Mouse (Mus musculus) kidney, embryonic 15.5 days (tissue): ENCODE results near the gene Rps19. TPM values are rescaled to one million over a fixed set of nuclear protein-coding genes. Genes with fewer than 3 reads are reported as not detected.
"Not testable (repeated sequence)": the region's sequence is repeated elsewhere in the genome, so short reads cannot be mapped to it uniquely, and the experiment has no call there.

ENCODE experiments used
- ATAC-seq: fragments of 200-750 bp; cut with Nextera tagmentation; replicated peaks from 2 replicates; pipeline ENCODE4 v1.8.0; 2017; ENCODE audit warnings: moderate TSS enrichment; ENCODE audit not compliant: low FRiP score
- H3K27ac ChIP-seq: fragments of 300-500 bp; sonication (generic); 2 replicates; pipeline ENCODE4 v1.5.1; 2015; ENCODE audit warnings: mild to moderate bottlenecking, inconsistent platforms
- H3K27me3 ChIP-seq: fragments of 300-500 bp; sonication (generic); 2 replicates; pipeline ENCODE4 v1.6.1; 2015; ENCODE audit warnings: inconsistent platforms
- H3K36me3 ChIP-seq: fragments of 300-500 bp; sonication (generic); 2 replicates; pipeline ENCODE4 v1.6.1; 2015; ENCODE audit warnings: inconsistent platforms
- H3K4me1 ChIP-seq: fragments of 300-500 bp; sonication (generic); 2 replicates; pipeline ENCODE4 v1.6.1; 2015; ENCODE audit warnings: inconsistent platforms
- H3K4me2 ChIP-seq: fragments of 300-500 bp; sonication (generic); 2 replicates; pipeline ENCODE4 v1.6.1; 2015; ENCODE audit warnings: moderate library complexity, mild to moderate bottlenecking, inconsistent platforms
- H3K4me3 ChIP-seq: fragments of 300-500 bp; sonication (generic); replicated peaks from 2 replicates; pipeline ENCODE4 v1.5.1; 2015; ENCODE audit warnings: mild to moderate bottlenecking, inconsistent platforms
- H3K9ac ChIP-seq: fragments of 300-500 bp; sonication (generic); 2 replicates; pipeline ENCODE4 v1.6.1; 2015; ENCODE audit warnings: mild to moderate bottlenecking, inconsistent platforms
- H3K9me3 ChIP-seq: fragments of 300-500 bp; sonication (generic); replicated peaks from 2 replicates; pipeline ENCODE4 v1.6.1; 2016; ENCODE audit warnings: inconsistent platforms
- WGBS: fragments of 180-500 bp; shearing (Covaris S2); methylation state at CpG from one replicate; pipeline ENCODE4 v1.1.7; 2015; ENCODE audit warnings: mixed read lengths; 5-methylcytosine and 5-hydroxymethylcytosine counted together
- polyA plus RNA-seq: library from polyadenylated mRNA; unstranded; fragments of >200 nt; fragmentation: Nextera tagmentation; extraction: Ambion mirVana; gene quantifications from 2 replicates; pipeline ENCODE4 v1.2.1, GENCODE M21; 2015

Rps19 gene
- 2,383 and 2,806 TPM in 2 replicates for polyA plus RNA-seq

DNA sequence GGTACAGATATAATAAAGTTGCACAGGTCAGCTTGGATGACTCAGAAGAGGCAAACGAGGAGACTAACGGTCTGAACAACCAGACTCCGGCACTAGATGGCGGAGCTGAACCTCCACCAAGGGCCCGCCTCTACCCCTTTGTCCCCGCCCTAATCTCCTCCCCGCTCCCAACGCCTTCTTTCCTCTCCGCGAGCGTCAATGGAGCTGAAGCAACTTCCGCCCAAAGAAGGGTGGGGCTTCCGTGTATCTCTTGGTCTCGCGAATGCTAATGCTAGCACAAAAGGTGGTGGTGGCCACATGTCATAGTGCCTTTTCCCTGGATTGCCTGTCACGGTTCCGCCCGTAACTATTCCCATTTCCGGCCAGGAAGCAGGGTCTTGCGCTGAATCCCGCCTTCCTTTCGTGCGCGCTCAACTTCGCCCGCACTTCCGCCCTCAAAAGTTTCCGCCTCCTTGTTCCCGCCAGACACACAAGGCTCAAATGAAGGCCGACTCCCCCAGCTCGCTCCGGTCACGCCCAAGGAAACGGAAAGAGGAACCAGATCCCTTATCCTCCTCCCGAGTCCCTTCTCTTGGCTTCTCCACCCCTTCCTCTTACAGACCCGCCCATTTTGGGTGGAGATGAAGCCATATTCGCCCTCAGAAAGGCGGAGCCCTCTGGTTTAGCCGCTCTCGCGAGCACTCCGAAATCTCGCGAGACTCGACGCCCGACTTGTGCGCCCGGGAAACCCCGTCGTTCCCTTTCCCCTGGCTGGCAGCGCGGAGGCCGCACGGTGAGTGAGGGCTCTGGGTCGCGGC is at the start of gene Rps19:
Gene Rps19, plus strand, starts transcription at position 476 of the 797 bp plus-strand sequence.
- no peaks in the 10 kb centered on the region for H3K27me3 ChIP-seq
- ATAC-seq = peak; percentile 95
- H3K9me3 ChIP-seq = no peaks in the 10 kb centered on the region
- H3K9ac ChIP-seq = peak within 1 kb of the TSS; percentile 100
- H3K36me3 ChIP-seq = peaks cover 37% of the 10 kb centered on the region
- H3K27ac ChIP-seq = peak within 1 kb of the TSS; percentile 94
- peak within 1 kb of the TSS; percentile 70 for H3K4me2 ChIP-seq
- H3K4me1 ChIP-seq = peaks cover 50% of the 10 kb centered on the region
- H3K4me3 ChIP-seq = peak within 1 kb of the TSS; percentile 100
- under 1% methylated on average over 57 of the region's 57 CpGs for WGBS

- not testable (repeated sequence) for H3K4me3 ChIP-seq, H3K4me1 ChIP-seq, H3K36me3 ChIP-seq, H3K27ac ChIP-seq, H3K27me3 ChIP-seq, H3K9ac ChIP-seq, H3K9me3 ChIP-seq, H3K4me2 ChIP-seq
- WGBS = 53% methylated on average over 12 of the region's 13 CpGs
- ATAC-seq = 0 out of 2 replicates have a peak, but pooled peaks have one; percentile 58
Measured at GRCm38 (mm10) chr7:24838732-24839409, 45.3 kb upstream of the Rps19 start.

- Histone ChIP-seq H3K27me3 (no peaks in the 10 kb centered on the region), H3K4me2 (no peak overlapping the region), H3K36me3 (no peaks in the 10 kb centered on the region), H3K4me3 (no peak overlapping the region), H3K27ac (no peak overlapping the region), H3K4me1 (no peaks in the 10 kb centered on the region), H3K9ac (no peak overlapping the region), H3K9me3 (no peaks in the 10 kb centered on the region)
- WGBS = 84% methylated on average over 8 of the region's 8 CpGs
- ATAC-seq = no peak
Measured at GRCm38 (mm10) chr7:24839410-24839808, 44.8 kb upstream of the Rps19 start.

- no peak for ATAC-seq
- Histone ChIP-seq H3K4me2 (no peak overlapping the region), H3K27me3 (no peaks in the 10 kb centered on the region), H3K4me3 (no peak overlapping the region), H3K9me3 (no peaks in the 10 kb centered on the region), H3K27ac (no peak overlapping the region), H3K4me1 (no peaks in the 10 kb centered on the region), H3K9ac (no peak overlapping the region), H3K36me3 (no peaks in the 10 kb centered on the region)
- WGBS = 72% methylated on average over 3 of the region's 3 CpGs
Measured at GRCm38 (mm10) chr7:24840331-24840730, 43.8 kb upstream of the Rps19 start.

GRCm38 (mm10) chr7:24841009-24841408 is 43.2 kb upstream of the Rps19 start:
- Histone ChIP-seq H3K9ac (no peak overlapping the region), H3K36me3 (no peaks in the 10 kb centered on the region), H3K27me3 (no peaks in the 10 kb centered on the region), H3K4me1 (no peaks in the 10 kb centered on the region), H3K4me2 (no peak overlapping the region), H3K27ac (no peak overlapping the region), H3K9me3 (no peaks in the 10 kb centered on the region), H3K4me3 (no peak overlapping the region)
- WGBS = 67% methylated on average over 4 of the region's 4 CpGs
- ATAC-seq = no peak

- 47% methylated on average over 5 of the region's 5 CpGs for WGBS
Measured at GRCm38 (mm10) chr7:24844144-24844543, 40.0 kb upstream of the Rps19 start.

DNA sequence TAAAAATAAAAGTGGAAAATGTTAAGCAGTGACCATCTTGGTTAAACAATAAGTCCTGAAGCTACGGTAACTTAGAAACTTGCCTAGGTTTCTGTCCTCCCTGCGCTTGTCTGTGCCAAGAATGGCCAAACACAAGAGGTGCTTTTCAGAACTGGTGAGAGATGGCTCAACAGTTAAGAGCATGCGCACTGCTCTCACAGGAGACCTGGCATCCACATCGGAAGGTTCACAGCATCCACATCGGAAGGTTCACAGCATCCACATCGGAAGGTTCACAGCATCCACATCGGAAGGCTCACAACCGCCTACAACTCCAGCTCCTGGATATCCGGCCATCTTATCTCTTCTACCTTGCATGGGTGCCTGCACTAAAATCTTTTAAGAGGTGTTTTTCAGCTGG is 39.0 kb upstream of the Rps19 start:
- H3K9me3 ChIP-seq = no peaks in the 10 kb centered on the region
- ATAC-seq = no peak
- no peak overlapping the region for H3K27ac ChIP-seq
- H3K9ac ChIP-seq = no peak overlapping the region
- no peaks in the 10 kb centered on the region for H3K36me3 ChIP-seq
- H3K4me3 ChIP-seq = no peak overlapping the region
- no peak overlapping the region for H3K4me2 ChIP-seq
- H3K27me3 ChIP-seq = no peaks in the 10 kb centered on the region
- 86% methylated on average over 9 of the region's 9 CpGs for WGBS
- 0 out of 2 replicates have a peak, but pooled peaks cover 5% of the 10 kb centered on the region for H3K4me1 ChIP-seq

More at GRCm38 (mm10) chr7:24844144-24844543, 40.0 kb upstream of the Rps19 start:
- no peaks in the 10 kb centered on the region for H3K27me3 ChIP-seq
- H3K9me3 ChIP-seq = no peaks in the 10 kb centered on the region
- H3K4me1 ChIP-seq = no peaks in the 10 kb centered on the region
- no peak overlapping the region for H3K27ac ChIP-seq
- ATAC-seq = no peak
- H3K4me2 ChIP-seq = no peak overlapping the region
- H3K4me3 ChIP-seq = no peak overlapping the region
- H3K9ac ChIP-seq = no peak overlapping the region
- no peaks in the 10 kb centered on the region for H3K36me3 ChIP-seq

DNA sequence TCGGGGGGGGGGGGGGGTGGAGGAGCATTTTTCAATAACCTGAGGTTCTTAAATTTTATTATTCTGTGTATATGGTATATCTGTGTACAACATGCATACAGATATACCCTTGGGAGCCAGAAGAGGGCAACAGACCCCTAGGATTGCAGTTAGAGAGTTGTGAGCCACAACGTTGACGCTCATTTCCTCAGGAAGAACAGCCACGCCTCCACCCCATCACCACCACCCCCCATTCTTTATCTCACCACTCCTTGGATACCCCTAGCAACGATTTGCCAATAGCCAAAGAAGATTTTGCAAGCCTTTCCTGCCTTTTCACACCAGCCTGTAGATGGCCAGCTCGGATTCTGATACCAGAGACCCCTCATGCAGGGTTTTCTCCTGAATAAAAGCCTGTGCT is 38.5 kb upstream of the Rps19 start:
- no peaks in the 10 kb centered on the region for H3K36me3 ChIP-seq
- H3K9me3 ChIP-seq = no peaks in the 10 kb centered on the region
- H3K4me1 ChIP-seq = peaks cover 7% of the 10 kb centered on the region; the same call in 1 of the 2 replicates
- no peak overlapping the region for H3K4me2 ChIP-seq
- H3K27me3 ChIP-seq = no peaks in the 10 kb centered on the region
- H3K9ac ChIP-seq = no peak overlapping the region
- H3K4me3 ChIP-seq = no peak overlapping the region
- WGBS = 8% methylated on average over 6 of the region's 6 CpGs
- no peak for ATAC-seq
- H3K27ac ChIP-seq = no peak overlapping the region

DNA sequence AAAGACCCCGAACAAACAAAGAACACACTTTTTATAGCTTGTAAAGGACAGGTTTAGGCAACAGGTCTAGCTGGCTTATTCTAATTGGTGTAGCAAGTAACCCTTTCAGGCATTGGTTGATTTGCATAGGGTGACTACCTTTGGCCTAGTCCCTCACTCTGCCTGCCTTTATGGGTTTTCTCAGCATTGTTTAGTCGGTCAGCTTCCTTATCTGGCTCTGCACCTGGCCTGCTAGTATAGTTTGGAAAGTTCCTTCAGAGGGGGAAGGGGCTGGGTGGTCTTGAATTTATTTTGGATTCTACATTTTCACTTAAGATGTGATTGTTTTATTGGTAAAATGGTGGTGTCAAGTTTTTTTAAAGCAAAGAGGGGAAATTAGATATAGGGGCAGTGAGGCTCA is 37.6 kb upstream of the Rps19 start:
- H3K4me1 ChIP-seq, H3K27ac ChIP-seq, H3K4me2 ChIP-seq, H3K4me3 ChIP-seq, H3K36me3 ChIP-seq, H3K27me3 ChIP-seq, ATAC-seq, H3K9ac ChIP-seq, H3K9me3 ChIP-seq: not testable (repeated sequence)
- 26% methylated on average over 2 of the region's 2 CpGs for WGBS

- no peaks in the 10 kb centered on the region for H3K27me3 ChIP-seq
- no peak overlapping the region for H3K9ac ChIP-seq
- H3K27ac ChIP-seq = peak overlapping the region; percentile 56; the same call in 1 of the 2 replicates
- H3K4me1 ChIP-seq = peaks cover 26% of the 10 kb centered on the region
- no peak overlapping the region for H3K4me3 ChIP-seq
- no peaks in the 10 kb centered on the region for H3K36me3 ChIP-seq
- no peak for ATAC-seq
- no peak overlapping the region for H3K4me2 ChIP-seq
- 20% methylated on average over 5 of the region's 5 CpGs for WGBS
- no peaks in the 10 kb centered on the region for H3K9me3 ChIP-seq
Measured at GRCm38 (mm10) chr7:24850162-24850561, 34.0 kb upstream of the Rps19 start.

DNA sequence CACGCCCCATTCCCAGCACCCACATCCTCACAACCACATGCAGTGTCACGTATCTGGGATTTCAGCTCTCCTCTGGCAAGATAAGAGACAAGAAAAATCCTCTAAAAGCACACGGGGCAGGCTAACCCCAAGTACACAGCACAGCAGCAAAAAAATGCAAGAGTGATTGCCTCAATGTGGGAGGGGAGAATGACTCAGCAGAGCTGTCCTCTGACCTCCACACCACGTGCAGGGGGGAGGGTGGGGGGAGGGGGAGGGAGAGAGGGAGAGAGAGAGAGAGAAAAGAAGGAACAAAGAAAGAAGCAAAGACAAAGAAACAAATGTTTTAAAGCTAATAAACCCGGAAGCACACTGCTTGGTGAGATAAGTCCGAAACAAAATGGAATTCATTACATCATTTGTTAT is 33.3 kb upstream of the Rps19 start:
- no peak overlapping the region for H3K4me2 ChIP-seq
- WGBS = 36% methylated on average over 6 of the region's 6 CpGs
- no peak overlapping the region for H3K9ac ChIP-seq
- peaks cover 26% of the 10 kb centered on the region for H3K4me1 ChIP-seq
- no peaks in the 10 kb centered on the region for H3K27me3 ChIP-seq
- H3K36me3 ChIP-seq = no peaks in the 10 kb centered on the region
- H3K4me3 ChIP-seq = no peak overlapping the region
- ATAC-seq = peak; percentile 40; the same call in 1 of the 2 replicates
- 0 out of 2 replicates have a peak overlapping the region, but pooled peaks have one; percentile 23 for H3K27ac ChIP-seq
- H3K9me3 ChIP-seq = no peaks in the 10 kb centered on the region

GRCm38 (mm10) chr7:24851596-24852325 is 32.4 kb upstream of the Rps19 start:
- 69% methylated on average over 5 of the region's 5 CpGs for WGBS
- ATAC-seq = no peak
- no peak overlapping the region for H3K27ac ChIP-seq

More at GRCm38 (mm10) chr7:24851596-24852325, 32.4 kb upstream of the Rps19 start:
- Histone ChIP-seq H3K27me3 (no peaks in the 10 kb centered on the region), H3K4me3 (no peak overlapping the region), H3K9me3 (no peaks in the 10 kb centered on the region), H3K4me1 (peaks cover 26% of the 10 kb centered on the region), H3K36me3 (no peaks in the 10 kb centered on the region), H3K4me2 (no peak overlapping the region), H3K9ac (no peak overlapping the region)
